Mouse (Mus musculus) limb, embryonic 11.5 days (tissue): Measurements from ENCODE around the gene Tm7sf3. TPM values are rescaled to one million over a fixed set of nuclear protein-coding genes. Genes with fewer than 3 reads are reported as not detected.

Experiments used
- ATAC-seq: fragments of 200-750 bp; cut with Nextera tagmentation; 2 replicates; pipeline ENCODE4 v1.8.0; 2017; ENCODE audit warnings: low read depth; ENCODE audit not compliant: insufficient number of reproducible peaks, low FRiP score, low TSS enrichment
- DNase-seq: peaks from one replicate; pipeline ENCODE4 v3.0.0-alpha.2; 2015; ENCODE audit warnings: low spot score
- H3K27ac ChIP-seq: fragments of 300-500 bp; sonication (generic); replicated peaks from 2 replicates; pipeline ENCODE4 v1.5.1; 2014; ENCODE audit warnings: low read depth, mild to moderate bottlenecking, low read length
- H3K27me3 ChIP-seq: fragments of 300-500 bp; sonication (generic); 2 replicates; pipeline ENCODE4 v1.6.1; 2014; ENCODE audit warnings: mild to moderate bottlenecking, low read length, mixed read lengths; ENCODE audit not compliant: control insufficient read depth, insufficient read depth
- H3K36me3 ChIP-seq: fragments of 300-500 bp; sonication (generic); 2 replicates; pipeline ENCODE4 v1.6.1; 2014; ENCODE audit warnings: mild to moderate bottlenecking, low read length, moderate library complexity, mixed read lengths; ENCODE audit not compliant: control insufficient read depth, insufficient read depth
- H3K4me1 ChIP-seq: fragments of 300-500 bp; sonication (generic); 2 replicates; pipeline ENCODE4 v1.6.1; 2014; ENCODE audit warnings: low read length, mixed read lengths; ENCODE audit not compliant: control insufficient read depth, insufficient read depth
- H3K4me2 ChIP-seq: fragments of 300-500 bp; sonication (generic); 2 replicates; pipeline ENCODE4 v1.6.1; 2014; ENCODE audit warnings: low read depth, mild to moderate bottlenecking, moderate library complexity; ENCODE audit not compliant: severe bottlenecking
- H3K4me3 ChIP-seq: fragments of 300-500 bp; sonication (generic); 2 replicates; pipeline ENCODE4 v1.5.1; 2014; ENCODE audit warnings: low read depth, low read length
- H3K9ac ChIP-seq: fragments of 300-500 bp; sonication (generic); 2 replicates; pipeline ENCODE4 v1.6.1; 2014; ENCODE audit warnings: mild to moderate bottlenecking, low read length
- H3K9me3 ChIP-seq: fragments of 300-500 bp; sonication (generic); 2 replicates; pipeline ENCODE4 v1.6.1; 2016; ENCODE audit warnings: low read length; ENCODE audit not compliant: control insufficient read depth
- WGBS: fragments of 180-500 bp; shearing (Covaris S2); extraction: QIAGEN DNeasy Blood & Tissue Kit; methylation state at CpG from one replicate; pipeline ENCODE4 v1.1.7; 2014; 5-methylcytosine and 5-hydroxymethylcytosine counted together
- polyA plus RNA-seq: library from polyadenylated mRNA; unstranded; fragments of >200 nt; fragmentation: Nextera tagmentation; extraction: Ambion mirVana; gene quantifications from 2 replicates; pipeline ENCODE4 v1.2.1, GENCODE M21; 2014

Gene Tm7sf3
- polyA plus RNA-seq, 1 experiment from 2014 or later, result 27.6 TPM

DNA sequence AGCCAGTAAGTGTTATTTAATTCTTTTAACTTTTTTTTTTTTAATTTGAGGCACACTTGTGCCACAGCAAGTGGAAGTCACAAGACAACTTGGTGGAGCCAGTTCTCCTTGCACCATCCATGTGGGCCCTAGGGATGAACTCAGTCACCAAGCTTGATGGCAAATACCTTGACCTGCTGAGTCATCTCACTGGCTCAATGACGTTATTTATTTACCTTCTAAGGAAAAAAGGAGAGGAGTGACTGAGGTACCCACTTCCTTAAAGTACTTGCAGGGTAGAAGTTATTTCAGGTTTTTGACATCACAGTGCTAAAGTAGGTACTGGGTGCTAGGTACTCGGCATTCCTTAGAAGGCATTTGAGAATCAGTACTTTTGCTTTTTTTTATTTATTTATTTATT is 22.8 kb upstream of the Tm7sf3 start:
- Histone ChIP-seq H3K27ac (no peak overlapping the region), H3K9ac (no peak overlapping the region), H3K4me3 (no peak overlapping the region), H3K9me3 (no peaks in the 10 kb centered on the region), H3K36me3 (no peaks in the 10 kb centered on the region), H3K4me1 (no peaks in the 10 kb centered on the region), H3K27me3 (no peaks in the 10 kb centered on the region), H3K4me2 (no peak overlapping the region)
- 85% methylated on average over 2 of the region's 2 CpGs for WGBS
- ATAC-seq, result no peak
- no peak for DNase-seq

DNA sequence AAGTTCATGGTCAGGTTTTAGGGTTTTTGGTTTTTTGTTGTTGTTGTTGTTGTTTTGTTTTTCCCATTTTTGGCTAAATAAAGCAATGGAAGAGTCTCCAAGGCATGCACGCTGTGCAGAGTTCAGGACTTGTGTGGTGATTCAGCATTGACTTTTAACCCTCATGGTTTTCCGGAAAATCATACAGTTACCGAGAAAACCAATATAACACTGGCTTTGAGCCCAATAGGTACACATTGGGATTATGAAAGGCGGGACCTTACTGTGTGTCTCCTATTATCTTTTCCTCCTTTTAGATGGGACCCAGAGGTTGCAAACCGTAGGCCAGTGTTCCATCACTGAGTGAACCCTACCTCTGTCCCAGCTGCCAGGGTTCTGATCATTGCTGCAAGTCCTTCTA is 22.3 kb upstream of the Tm7sf3 start:
- no peak overlapping the region for H3K9ac ChIP-seq
- H3K4me3 ChIP-seq, result no peak overlapping the region
- H3K4me1 ChIP-seq, result no peaks in the 10 kb centered on the region
- WGBS, result 92% methylated on average over 5 of the region's 5 CpGs
- no peak overlapping the region for H3K27ac ChIP-seq
- DNase-seq (no peak), ATAC-seq (no peak)
- no peaks in the 10 kb centered on the region for H3K36me3 ChIP-seq
- H3K9me3 ChIP-seq, result no peaks in the 10 kb centered on the region
- no peaks in the 10 kb centered on the region for H3K27me3 ChIP-seq
- no peak overlapping the region for H3K4me2 ChIP-seq

DNA sequence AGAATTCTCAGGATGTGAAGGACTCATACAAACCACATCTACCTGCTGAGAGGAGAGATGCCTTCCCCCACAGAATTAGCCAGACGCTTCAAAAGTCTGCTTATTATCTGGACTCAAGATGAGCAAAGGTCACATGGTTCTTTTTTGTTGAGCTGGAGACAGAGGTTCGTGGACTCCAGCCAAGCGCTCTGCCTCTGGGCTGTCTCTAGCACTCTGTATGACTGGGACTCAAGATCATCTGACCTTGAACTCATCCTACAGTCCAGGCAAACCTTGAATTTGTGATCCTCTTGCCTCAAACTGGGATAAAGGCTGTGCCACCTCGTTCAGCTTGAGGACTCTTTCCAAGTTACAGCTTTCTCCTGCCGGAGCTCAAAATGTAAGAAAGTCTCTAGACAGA is 21.5 kb upstream of the Tm7sf3 start:
- no peak for ATAC-seq
- no peaks in the 10 kb centered on the region for H3K4me1 ChIP-seq
- H3K4me2 ChIP-seq, result no peak overlapping the region
- 79% methylated on average over 5 of the region's 5 CpGs for WGBS
- H3K36me3 ChIP-seq, result no peaks in the 10 kb centered on the region
- H3K9me3 ChIP-seq, result no peaks in the 10 kb centered on the region
- H3K4me3 ChIP-seq, result no peak overlapping the region
- DNase-seq, result no peak
- no peaks in the 10 kb centered on the region for H3K27me3 ChIP-seq
- no peak overlapping the region for H3K9ac ChIP-seq
- H3K27ac ChIP-seq, result no peak overlapping the region

DNA sequence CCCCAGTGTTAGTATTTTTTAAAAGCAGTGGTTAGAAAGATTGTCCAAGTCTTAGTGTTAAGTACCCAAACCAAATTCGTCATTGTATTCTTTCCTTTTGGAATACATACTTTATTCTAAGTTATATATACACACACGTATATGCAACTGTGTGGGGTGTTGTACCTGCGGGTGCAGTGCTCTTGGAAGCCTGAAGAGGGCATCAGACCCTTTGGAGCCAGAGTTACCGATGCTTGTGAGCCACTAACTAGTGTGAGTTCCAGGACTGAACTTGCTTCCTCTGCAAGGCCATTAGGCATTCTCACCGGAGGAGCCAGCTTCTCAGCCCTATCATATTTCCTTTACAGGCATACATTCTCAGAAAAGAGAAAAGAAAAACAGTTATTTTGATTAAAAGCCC is 20.1 kb upstream of the Tm7sf3 start:
- H3K36me3 ChIP-seq, result no peaks in the 10 kb centered on the region
- no peaks in the 10 kb centered on the region for H3K4me1 ChIP-seq
- H3K9me3 ChIP-seq, result no peaks in the 10 kb centered on the region
- ATAC-seq, result 0 out of 2 replicates have a peak, but pooled peaks have one; percentile 21
- H3K27me3 ChIP-seq, result no peaks in the 10 kb centered on the region
- peak; percentile 53 for DNase-seq
- H3K4me3 ChIP-seq, result no peak overlapping the region
- 36% methylated on average over 5 of the region's 5 CpGs for WGBS
- no peak overlapping the region for H3K9ac ChIP-seq
- no peak overlapping the region for H3K27ac ChIP-seq
- H3K4me2 ChIP-seq, result no peak overlapping the region

DNA sequence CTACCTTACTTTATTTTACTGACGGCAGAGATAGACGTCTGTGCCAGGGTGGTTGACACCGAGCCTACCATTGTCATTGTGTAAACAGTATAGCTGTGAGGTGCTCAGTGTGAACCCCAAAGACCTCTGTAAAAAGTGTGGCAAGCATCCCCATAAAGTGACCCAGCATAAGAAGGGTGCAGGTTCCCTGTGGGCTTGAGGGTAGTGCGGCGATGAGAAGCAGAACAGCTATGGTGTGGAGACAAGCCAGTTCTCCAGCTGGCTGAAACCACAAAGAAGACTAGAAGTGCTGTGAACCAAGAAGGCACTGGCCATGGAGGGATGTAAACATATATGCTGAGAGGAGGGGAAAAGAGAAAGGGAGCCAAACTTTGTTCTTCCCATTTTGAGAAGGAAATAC is 19.0 kb upstream of the Tm7sf3 start:
- H3K4me3 ChIP-seq, result no peak overlapping the region

DNA sequence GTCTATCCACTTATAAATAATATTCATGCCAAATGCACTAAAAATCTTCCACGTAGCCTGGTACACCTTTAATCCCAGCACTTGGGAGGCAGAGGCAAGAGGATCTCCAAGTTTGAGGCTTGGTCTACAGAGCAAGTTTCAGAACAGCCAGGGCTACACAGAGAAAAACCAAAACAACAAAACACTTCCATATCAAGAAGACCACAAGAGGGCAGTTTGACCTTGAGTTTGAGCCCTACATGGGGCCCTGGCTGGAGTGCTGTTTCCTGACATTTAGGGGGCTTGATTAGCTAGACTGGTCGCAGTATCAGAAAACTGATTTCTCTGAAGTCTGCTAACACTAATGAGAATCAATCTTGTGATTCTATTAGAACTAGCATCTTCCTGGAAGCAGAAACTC is 18.0 kb upstream of the Tm7sf3 start:
- WGBS, result 64% methylated on average over 2 of the region's 2 CpGs
- no peak for DNase-seq
- no peak for ATAC-seq
- Histone ChIP-seq H3K4me2 (no peak overlapping the region), H3K36me3 (no peaks in the 10 kb centered on the region), H3K27ac (no peak overlapping the region), H3K9ac (no peak overlapping the region), H3K9me3 (no peaks in the 10 kb centered on the region), H3K4me3 (no peak overlapping the region), H3K4me1 (no peaks in the 10 kb centered on the region), H3K27me3 (no peaks in the 10 kb centered on the region)

More for the DNA sequence above, 19.0 kb upstream of the Tm7sf3 start:
- Histone ChIP-seq H3K9me3 (no peaks in the 10 kb centered on the region), H3K4me2 (no peak overlapping the region), H3K9ac (no peak overlapping the region), H3K4me1 (no peaks in the 10 kb centered on the region), H3K36me3 (no peaks in the 10 kb centered on the region), H3K27me3 (no peaks in the 10 kb centered on the region), H3K27ac (no peak overlapping the region)
- no peak for ATAC-seq
- DNase-seq, result no peak
- 88% methylated on average over 5 of the region's 5 CpGs for WGBS

DNA sequence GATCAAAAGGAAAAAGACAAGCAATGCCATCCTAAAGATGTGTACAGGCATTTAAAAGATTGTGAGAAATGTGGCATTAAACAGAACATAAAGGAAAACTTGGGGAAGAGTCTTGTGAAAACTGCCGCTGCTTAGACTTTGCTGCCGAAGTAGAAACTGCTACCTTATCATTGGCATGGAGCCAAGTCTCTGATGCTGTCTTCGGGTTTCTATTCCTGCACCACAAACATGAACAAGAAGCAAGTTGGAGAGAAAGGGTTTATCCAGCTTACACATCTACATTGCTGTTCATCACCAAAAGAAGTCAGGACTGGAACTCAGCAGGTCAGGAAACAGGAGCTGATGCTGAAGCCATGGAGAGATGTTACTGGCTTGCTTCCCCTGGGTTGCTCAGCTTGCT is 10.6 kb upstream of the Tm7sf3 start:
- ATAC-seq, result no peak
- Histone ChIP-seq H3K4me2 (no peak overlapping the region), H3K4me1 (no peaks in the 10 kb centered on the region), H3K4me3 (no peak overlapping the region), H3K36me3 (no peaks in the 10 kb centered on the region), H3K9ac (no peak overlapping the region), H3K27ac (no peak overlapping the region), H3K27me3 (no peaks in the 10 kb centered on the region), H3K9me3 (no peaks in the 10 kb centered on the region)
- WGBS, result 88% methylated on average over 3 of the region's 3 CpGs
- DNase-seq, result no peak

DNA sequence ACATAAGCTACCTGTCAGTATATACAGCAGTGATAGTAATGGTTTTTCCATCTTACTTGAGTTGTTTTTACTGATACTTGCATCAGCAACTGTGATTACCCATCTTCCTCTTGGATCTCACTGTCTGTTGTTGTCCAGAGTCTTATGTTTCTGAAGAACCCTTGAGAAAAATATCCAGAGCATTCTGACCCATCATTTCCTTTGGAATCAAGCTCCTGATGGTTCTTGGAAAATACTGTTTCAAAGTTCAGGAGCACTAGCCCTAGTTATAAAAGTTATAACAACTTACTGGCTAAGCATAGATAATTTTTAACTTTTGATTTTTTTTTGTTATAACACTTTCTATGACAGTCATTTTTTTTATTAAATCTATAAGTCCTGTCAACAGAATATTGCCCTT is 8.8 kb upstream of the Tm7sf3 start:
- H3K9me3 ChIP-seq, result no peaks in the 10 kb centered on the region
- H3K4me3 ChIP-seq, result no peak overlapping the region
- ATAC-seq, result no peak
- no peaks in the 10 kb centered on the region for H3K4me1 ChIP-seq
- H3K27me3 ChIP-seq, result no peaks in the 10 kb centered on the region
- DNase-seq, result no peak
- H3K9ac ChIP-seq, result no peak overlapping the region
- no peak overlapping the region for H3K27ac ChIP-seq
- H3K36me3 ChIP-seq, result no peaks in the 10 kb centered on the region
- no peak overlapping the region for H3K4me2 ChIP-seq

DNA sequence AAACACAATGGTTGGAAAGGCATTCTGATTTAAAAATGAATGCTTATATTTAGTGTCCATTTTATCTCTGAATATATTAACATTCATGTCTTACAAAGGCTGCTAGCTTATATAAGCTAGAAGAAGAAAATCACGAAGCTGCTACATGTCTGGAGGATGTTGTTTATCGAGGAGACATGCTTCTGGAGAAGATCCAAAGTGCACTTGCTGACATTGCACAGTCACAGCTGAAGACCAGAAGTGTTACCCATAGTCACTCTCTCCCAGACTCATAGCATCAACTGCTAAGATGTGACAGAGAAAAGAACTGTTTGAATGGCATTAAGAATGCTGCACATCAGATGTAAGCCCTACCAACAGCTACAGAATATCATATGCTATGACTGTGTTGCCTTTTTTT is 7.4 kb upstream of the Tm7sf3 start:
- ATAC-seq (no peak), DNase-seq (no peak)
- H3K4me3 ChIP-seq, result no peak overlapping the region
- WGBS, result 94% methylated on average over 2 of the region's 2 CpGs
- no peaks in the 10 kb centered on the region for H3K27me3 ChIP-seq
- no peaks in the 10 kb centered on the region for H3K4me1 ChIP-seq
- H3K9me3 ChIP-seq, result no peaks in the 10 kb centered on the region
- no peak overlapping the region for H3K4me2 ChIP-seq
- no peaks in the 10 kb centered on the region for H3K36me3 ChIP-seq
- no peak overlapping the region for H3K9ac ChIP-seq
- H3K27ac ChIP-seq, result no peak overlapping the region
